Mouse (Mus musculus) MEL (cell line): ENCODE measurements around the gene Pla2g4b. TPM values are rescaled to one million over a fixed set of nuclear protein-coding genes. Genes with fewer than 3 reads are reported as not detected.

ENCODE experiments used
- DNase-seq: peaks from one replicate; pipeline ENCODE4 v3.0.0; 2011; ENCODE audit warnings: low read depth, low spot score
- H3K27ac ChIP-seq: 2 replicates; pipeline ENCODE4 v1.5.1; 2012; ENCODE audit warnings: low read depth, mild to moderate bottlenecking, control low read depth, low read length, moderate library complexity; ENCODE audit not compliant: control insufficient read depth
- H3K27me3 ChIP-seq, 2 experiments: fragments of 150-350 bp in 1 of 2; sonication (generic) in 1 of 2; 2 replicates each; pipeline ENCODE4 v1.6.1; 2012; ENCODE audit warnings: low read length in 2 of 2, mild to moderate bottlenecking in 2 of 2, improper control_type of control experiment in 1 of 2, moderate library complexity in 1 of 2; ENCODE audit not compliant: insufficient read depth in 2 of 2, control insufficient read depth in 1 of 2
- H3K36me3 ChIP-seq, 2 experiments: 2 replicates each; pipeline ENCODE4 v1.6.1; 2012 to 2014; ENCODE audit warnings: low read length in 2 of 2, improper control_type of control experiment in 1 of 2, inconsistent platforms in 1 of 2, mild to moderate bottlenecking in 1 of 2; ENCODE audit not compliant: insufficient read depth in 2 of 2, control insufficient read depth in 1 of 2
- H3K4me1 ChIP-seq, 2 experiments: fragments of 150-350 bp in 1 of 2; sonication (generic) in 1 of 2; 2 replicates each; pipeline ENCODE4 v1.6.1; 2012; ENCODE audit warnings: low read length in 2 of 2, improper control_type of control experiment in 1 of 2, mild to moderate bottlenecking in 1 of 2; ENCODE audit not compliant: insufficient read depth in 2 of 2, control insufficient read depth in 1 of 2
- H3K4me3 ChIP-seq, 2 experiments: fragments of 150-350 bp in 1 of 2; sonication (generic) in 1 of 2; 2 replicates each; pipeline ENCODE4 v1.5.1; 2012; ENCODE audit warnings: low read depth in 2 of 2, low read length in 2 of 2, mild to moderate bottlenecking in 2 of 2, moderate library complexity in 2 of 2, control low read depth in 1 of 2, improper control_type of control experiment in 1 of 2; ENCODE audit not compliant: control insufficient read depth in 1 of 2, insufficient read depth in 1 of 2
- H3K79me2 ChIP-seq: 2 replicates; pipeline ENCODE4 v1.6.1; 2012; ENCODE audit warnings: mild to moderate bottlenecking, low read length, moderate library complexity; ENCODE audit not compliant: control insufficient read depth, poor library complexity, insufficient read depth
- H3K9ac ChIP-seq: 2 replicates; pipeline ENCODE4 v1.6.1; 2012; ENCODE audit warnings: low read depth, mild to moderate bottlenecking, control low read depth, low read length, moderate library complexity; ENCODE audit not compliant: control insufficient read depth, poor library complexity, severe bottlenecking
- H3K9me3 ChIP-seq: fragments of 150-350 bp; sonication (generic); replicated peaks from 2 replicates; pipeline ENCODE4 v1.6.1; 2012; ENCODE audit warnings: mild to moderate bottlenecking, low read length, improper control_type of control experiment, moderate library complexity; ENCODE audit not compliant: insufficient read depth
- CHD1 ChIP-seq: IDR thresholded peaks from 2 replicates; pipeline ENCODE4 v1.6.1; 2012; ENCODE audit warnings: low read depth, mild to moderate bottlenecking, inconsistent platforms, low read length, improper control_type of control experiment
- CHD2 ChIP-seq: IDR thresholded peaks from 2 replicates; pipeline ENCODE4 v1.6.1; 2011; ENCODE audit warnings: low read length, improper control_type of control experiment
- CTCF ChIP-seq, 3 experiments: IDR thresholded peaks in 2 of 3; conservative IDR thresholded peaks in 1 of 3; 2 replicates each; pipeline ENCODE4 v1.5.1; 2011 to 2012; ENCODE audit warnings: low read length in 3 of 3, low read depth in 2 of 3, mild to moderate bottlenecking in 2 of 3, improper control_type of control experiment in 1 of 3, inconsistent platforms in 1 of 3, mixed read lengths in 1 of 3, moderate library complexity in 1 of 3; ENCODE audit not compliant: control insufficient read depth in 1 of 3, insufficient read depth in 1 of 3, poor library complexity in 1 of 3, severe bottlenecking in 1 of 3
- E2F4 ChIP-seq: IDR thresholded peaks from 2 replicates; pipeline ENCODE4 v1.6.1; 2011; ENCODE audit warnings: low read depth, low read length, improper control_type of control experiment, borderline replicate concordance
- ELF1 ChIP-seq: IDR thresholded peaks from 2 replicates; pipeline ENCODE4 v1.6.1; 2014; ENCODE audit warnings: low read depth, mild to moderate bottlenecking, inconsistent platforms, low read length, improper control_type of control experiment, moderate library complexity
- ETS1 ChIP-seq: IDR thresholded peaks from 2 replicates; pipeline ENCODE4 v1.6.1; 2012; ENCODE audit warnings: low read depth, mild to moderate bottlenecking, inconsistent platforms, low read length, improper control_type of control experiment, moderate library complexity
- GABPA ChIP-seq: IDR thresholded peaks from 2 replicates; pipeline ENCODE4 v1.6.1; 2012; ENCODE audit warnings: low read depth, mild to moderate bottlenecking, inconsistent platforms, low read length, improper control_type of control experiment, moderate library complexity
- KAT2A ChIP-seq: conservative IDR thresholded peaks from 2 replicates; pipeline ENCODE4 v1.6.1; 2012; ENCODE audit warnings: low read depth, low read length, improper control_type of control experiment, inconsistent platforms
- MAFK ChIP-seq: IDR thresholded peaks from 2 replicates; pipeline ENCODE4 v1.6.1; 2011; ENCODE audit warnings: low read depth, mild to moderate bottlenecking, low read length, improper control_type of control experiment, borderline replicate concordance
- MAZ ChIP-seq: IDR thresholded peaks from 2 replicates; pipeline ENCODE4 v1.6.1; 2012; ENCODE audit warnings: low read depth, mild to moderate bottlenecking, inconsistent platforms, low read length, improper control_type of control experiment
- MEF2A ChIP-seq: IDR thresholded peaks from 2 replicates; pipeline ENCODE4 v1.6.1; 2014; ENCODE audit warnings: low read depth, mild to moderate bottlenecking, inconsistent platforms, low read length, improper control_type of control experiment; ENCODE audit not compliant: poor library complexity, insufficient replicate concordance, severe bottlenecking; ENCODE audit errors: extremely low read depth
- MXI1 ChIP-seq: IDR thresholded peaks from 2 replicates; pipeline ENCODE4 v1.6.1; 2011; ENCODE audit warnings: mild to moderate bottlenecking, low read depth, low read length, improper control_type of control experiment
- MYB ChIP-seq: IDR thresholded peaks from 2 replicates; pipeline ENCODE4 v1.6.1; 2011; ENCODE audit warnings: mild to moderate bottlenecking, low read depth, low read length, improper control_type of control experiment
- MYC ChIP-seq: IDR thresholded peaks from 2 replicates; pipeline ENCODE4 v1.6.1; 2011; ENCODE audit warnings: low read depth, mild to moderate bottlenecking, low read length, improper control_type of control experiment, moderate library complexity
- NELFE ChIP-seq: IDR thresholded peaks from 2 replicates; pipeline ENCODE4 v1.6.1; 2011; ENCODE audit warnings: low read depth, low read length, improper control_type of control experiment
- NRF1 ChIP-seq: IDR thresholded peaks from 2 replicates; pipeline ENCODE4 v1.6.1; 2014; ENCODE audit warnings: low read depth, mild to moderate bottlenecking, inconsistent platforms, low read length, improper control_type of control experiment, moderate library complexity; ENCODE audit not compliant: poor library complexity, insufficient read depth, severe bottlenecking
- POLR2A ChIP-seq, 2 experiments: IDR thresholded peaks; 2 replicates each; pipeline ENCODE4 v1.6.1; 2011 to 2012; ENCODE audit warnings: low read length in 2 of 2, mild to moderate bottlenecking in 2 of 2, control low read depth in 1 of 2, improper control_type of control experiment in 1 of 2, low read depth in 1 of 2, moderate library complexity in 1 of 2; ENCODE audit not compliant: control insufficient read depth in 1 of 2, insufficient read depth in 1 of 2, poor library complexity in 1 of 2
- SIN3A ChIP-seq: IDR thresholded peaks from 2 replicates; pipeline ENCODE4 v1.6.1; 2012; ENCODE audit warnings: low read length, improper control_type of control experiment, inconsistent platforms
- SMC3 ChIP-seq: IDR thresholded peaks from 2 replicates; pipeline ENCODE4 v1.6.1; 2011; ENCODE audit warnings: low read depth, low read length, improper control_type of control experiment
- TAL1 ChIP-seq: IDR thresholded peaks from 2 replicates; pipeline ENCODE4 v1.6.1; 2012; ENCODE audit warnings: mild to moderate bottlenecking, inconsistent platforms, low read length, moderate library complexity, mixed read lengths
- TCF12 ChIP-seq: IDR thresholded peaks from 2 replicates; pipeline ENCODE4 v1.6.1; 2014; ENCODE audit warnings: low read depth, mild to moderate bottlenecking, inconsistent platforms, low read length, improper control_type of control experiment, moderate library complexity
- UBTF ChIP-seq: IDR thresholded peaks from 2 replicates; pipeline ENCODE4 v1.6.1; 2012; ENCODE audit warnings: low read depth, mild to moderate bottlenecking, inconsistent platforms, low read length, improper control_type of control experiment, moderate library complexity, borderline replicate concordance; ENCODE audit not compliant: insufficient read depth
- ZC3H11A ChIP-seq: IDR thresholded peaks from 2 replicates; pipeline ENCODE4 v1.6.1; 2012; ENCODE audit warnings: low read depth, mild to moderate bottlenecking, inconsistent platforms, low read length, improper control_type of control experiment
- ZKSCAN1 ChIP-seq: IDR thresholded peaks from 2 replicates; pipeline ENCODE4 v1.6.1; 2012; ENCODE audit warnings: low read depth, mild to moderate bottlenecking, inconsistent platforms, low read length, improper control_type of control experiment, moderate library complexity
- ZNF384 ChIP-seq: IDR thresholded peaks from 2 replicates; pipeline ENCODE4 v1.6.1; 2012; ENCODE audit warnings: low read depth, mild to moderate bottlenecking, inconsistent platforms, low read length, improper control_type of control experiment
- polyA plus RNA-seq, 2 experiments: library from polyadenylated mRNA; stranded (reverse) in 1 of 2; unstranded in 1 of 2; fragments of >175 nt in 1 of 2; fragments of >200 nt in 1 of 2; gene quantifications; 2 replicates each; pipeline versions ENCODE4 v1.2.1 to v1.2.4; 2012; ENCODE audit warnings: low replicate concordance in 2 of 2, low read depth in 1 of 2; ENCODE audit not compliant: insufficient read length in 2 of 2, insufficient read depth in 1 of 2, missing spikeins in 1 of 2
- total RNA-seq: library from RNA; depleted of rRNA; stranded (reverse); fragments of 300-350 nt; gene quantifications from 2 replicates; pipeline ENCODE4 v1.2.3, GENCODE M21; 2012

Pla2g4b gene
- total and polyA plus RNA-seq, 3 experiments = 0.32 to 0.54 TPM; not detected in 1

- no peak overlapping the region for H3K27ac ChIP-seq
- TF ChIP-seq UBTF = no peak
- no peak for TF ChIP-seq TCF12
- no peak for TF ChIP-seq ZNF384
- H3K79me2 ChIP-seq = no peaks in the 10 kb centered on the region
- no peak for DNase-seq
- peaks cover 3 to 6% of the 10 kb centered on the region in 2 experiments; a peak in 2 of 4 replicates for H3K27me3 ChIP-seq
- no peaks in the 10 kb centered on the region for H3K36me3 ChIP-seq
- H3K9ac ChIP-seq = no peak overlapping the region
- H3K4me1 ChIP-seq = no peaks in the 10 kb centered on the region
- H3K9me3 ChIP-seq = no peaks in the 10 kb centered on the region
- H3K4me3 ChIP-seq = no peak overlapping the region
Observed at GRCm38 (mm10) chr2:120074096-120074495, 40.9 kb downstream of the Pla2g4b start.

- Histone ChIP-seq H3K27ac (no peak overlapping the region), H3K27me3 (peaks cover 3 to 6% of the 10 kb centered on the region in 2 experiments; a peak in 2 of 4 replicates), H3K4me3 (no peak overlapping the region), H3K9ac (no peak overlapping the region), H3K79me2 (no peaks in the 10 kb centered on the region)
- no peak for TF ChIP-seq SIN3A
- no peak for TF ChIP-seq CHD2
- no peak for TF ChIP-seq NELFE
- no peak for TF ChIP-seq ETS1
- no peak for TF ChIP-seq NRF1
- TF ChIP-seq ELF1 = no peak
- TF ChIP-seq KAT2A = no peak
- TF ChIP-seq MAZ = no peak
- no peak for TF ChIP-seq CTCF (IDR thresholded peaks at IDR 0.05 in 2 of 3, conservative IDR thresholded peaks at IDR 0.05 in 1 of 3; ENCODE audit: control insufficient read depth in 1 of 3, insufficient read depth in 1 of 3, low read depth in 2 of 3, low read length in 3 of 3, poor library complexity in 1 of 3, severe bottlenecking in 1 of 3)
- TF ChIP-seq E2F4 = no peak
- no peak for TF ChIP-seq ZKSCAN1
- TF ChIP-seq, all 39 proteins: peak for 0
- H3K4me1 ChIP-seq = no peaks in the 10 kb centered on the region
- no peaks in the 10 kb centered on the region for H3K36me3 ChIP-seq
- no peak for DNase-seq
- H3K9me3 ChIP-seq = no peaks in the 10 kb centered on the region
Observed at GRCm38 (mm10) chr2:120076076-120076705, 43.0 kb downstream of the Pla2g4b start.

GRCm38 (mm10) chr2:120082416-120082815 lies 49.2 kb downstream of the Pla2g4b start:
- 0 out of 4 replicates have a peak, but pooled peaks cover 0 to 3% of the 10 kb centered on the region in 2 experiments for H3K4me1 ChIP-seq
- no peaks in the 10 kb centered on the region for H3K27me3 ChIP-seq
- no peak overlapping the region for H3K27ac ChIP-seq
- H3K9ac ChIP-seq = no peak overlapping the region
- H3K36me3 ChIP-seq = no peaks in the 10 kb centered on the region
- no peak overlapping the region for H3K4me3 ChIP-seq
- no peaks in the 10 kb centered on the region for H3K79me2 ChIP-seq
- peak; percentile 37 for DNase-seq
- no peaks in the 10 kb centered on the region for H3K9me3 ChIP-seq
- TF ChIP-seq CTCF (IDR thresholded peaks at IDR 0.05 in 2 of 3, conservative IDR thresholded peaks at IDR 0.05 in 1 of 3; ENCODE audit: control insufficient read depth in 1 of 3, insufficient read depth in 1 of 3, low read depth in 2 of 3, low read length in 3 of 3, poor library complexity in 1 of 3, severe bottlenecking in 1 of 3) (peak in 2 of 3 experiments; percentile 27 to 54; a peak in 3 of 6 replicates), MAFK (no peak), KAT2A (no peak), MYB (no peak), ZKSCAN1 (no peak), MYC (0 out of 2 replicates have a peak, but pooled peaks have one; percentile 47), POLR2A (IDR thresholded peaks at IDR 0.05; ENCODE audit: control insufficient read depth in 1 of 2, insufficient read depth in 1 of 2, low read depth in 1 of 2, low read length in 2 of 2, poor library complexity in 1 of 2) (no peak), CHD1 (no peak), MXI1 (no peak), SMC3 (peak; percentile 45), MEF2A (no peak), TAL1 (no peak), UBTF (no peak), GABPA (no peak), ZC3H11A (peak; percentile 17; the same call in 1 of the 2 replicates)
